Mouse (Mus musculus) heart, adult 18-20 months (tissue): ENCODE results near the gene Bcas1. TPM values are rescaled to one million over a fixed set of nuclear protein-coding genes. Genes with fewer than 3 reads are reported as not detected.
"Not testable (repeated sequence)": the region's sequence is repeated elsewhere in the genome, so short reads cannot be mapped to it uniquely, and the experiment has no call there.

Experiments
- DNase-seq, 2 experiments: peaks; one replicate each; pipeline ENCODE4 v3.0.0; 2021 to 2022; ENCODE audit warnings: mixed read lengths in 1 of 2
- long read RNA-seq, 2 experiments: library from polyadenylated mRNA; stranded (forward); transcript quantifications; one replicate each; pipeline ENCODE4 v2.0.0; 2021
- total RNA-seq, 2 experiments: library from RNA; stranded (reverse); gene quantifications; 2 replicates each; pipeline ENCODE4 v1.2.3; 2021

The Bcas1 gene
- under 1 TPM; 0.25 to 0.87 TPM for total RNA-seq
- long read RNA-seq, experiment 1, result 0 reads
- long read RNA-seq, experiment 2, result 0 reads

GRCm38 (mm10) chr2:170427704-170428103, at the start of gene Bcas1:
TSS of gene Bcas1 (minus strand) at chr2:170427845.
- DNase-seq, result no peak

DNA sequence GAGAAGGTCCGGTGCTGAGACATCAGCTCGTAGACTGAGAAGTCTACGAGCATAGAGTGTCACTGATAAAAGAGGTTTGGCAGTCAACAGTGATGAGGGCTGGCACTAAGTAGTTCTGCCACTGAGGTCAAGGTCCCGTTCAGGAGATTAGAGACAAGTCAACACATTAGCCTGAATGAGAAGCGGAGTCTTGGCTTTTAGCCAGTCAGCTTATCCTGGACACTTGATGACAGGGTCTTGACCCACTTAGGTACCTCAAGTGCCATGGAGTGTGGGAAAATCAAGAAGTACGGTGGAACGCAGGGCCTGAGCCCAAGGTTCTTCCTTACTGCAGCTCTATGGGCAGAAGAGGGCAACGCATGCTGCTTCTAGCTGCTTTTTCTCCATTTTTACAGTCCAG, 49.0 kb upstream of the Bcas1 start:
- peak in 1 of 2 experiments; percentile 3 for DNase-seq

DNA sequence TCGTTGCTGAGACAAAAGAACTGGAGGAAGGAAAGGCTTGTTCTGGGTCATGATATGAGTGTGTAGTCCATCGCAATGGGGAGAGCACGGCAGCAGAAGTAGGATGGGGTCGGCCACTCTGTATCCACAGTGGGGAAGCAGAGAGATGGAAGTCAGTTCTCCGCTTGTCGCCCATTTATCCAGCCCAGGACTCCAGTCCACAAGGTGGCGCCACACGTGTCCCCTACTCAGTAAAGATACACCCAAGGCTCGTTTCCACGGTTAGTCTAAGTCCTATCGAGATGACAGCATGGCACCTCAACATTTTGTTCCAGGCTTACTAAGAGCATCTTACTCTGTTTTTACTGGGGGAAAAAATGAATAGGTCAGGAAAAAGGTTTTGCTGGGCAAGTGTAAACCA, 48.6 kb upstream of the Bcas1 start:
- peak; percentile 11 to 44 for DNase-seq

GRCm38 (mm10) chr2:170475164-170475563, 47.5 kb upstream of the Bcas1 start:
- no peak for DNase-seq

- DNase-seq, result no peak
Measured at GRCm38 (mm10) chr2:170474125-170474524, 46.5 kb upstream of the Bcas1 start.

DNA sequence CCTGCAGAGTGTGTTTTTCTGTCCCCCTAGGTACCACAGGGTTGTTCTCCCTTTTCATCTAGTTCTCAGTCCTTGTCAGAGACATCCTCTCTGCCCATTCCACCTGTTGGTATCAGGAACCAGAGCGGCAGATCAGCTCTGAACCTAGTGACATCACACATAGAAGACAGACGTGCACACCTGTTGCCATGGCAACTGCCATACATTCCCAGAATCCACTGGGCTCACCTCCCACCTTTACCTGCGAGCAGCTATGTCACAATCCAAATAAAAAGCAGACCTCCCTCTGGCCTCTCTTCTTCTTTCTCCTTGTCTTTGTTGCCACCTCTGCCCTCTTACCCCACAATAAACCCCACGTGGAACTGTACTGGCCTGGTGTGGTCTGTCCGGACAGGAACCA, 42.9 kb upstream of the Bcas1 start:
- no peak for DNase-seq

DNA sequence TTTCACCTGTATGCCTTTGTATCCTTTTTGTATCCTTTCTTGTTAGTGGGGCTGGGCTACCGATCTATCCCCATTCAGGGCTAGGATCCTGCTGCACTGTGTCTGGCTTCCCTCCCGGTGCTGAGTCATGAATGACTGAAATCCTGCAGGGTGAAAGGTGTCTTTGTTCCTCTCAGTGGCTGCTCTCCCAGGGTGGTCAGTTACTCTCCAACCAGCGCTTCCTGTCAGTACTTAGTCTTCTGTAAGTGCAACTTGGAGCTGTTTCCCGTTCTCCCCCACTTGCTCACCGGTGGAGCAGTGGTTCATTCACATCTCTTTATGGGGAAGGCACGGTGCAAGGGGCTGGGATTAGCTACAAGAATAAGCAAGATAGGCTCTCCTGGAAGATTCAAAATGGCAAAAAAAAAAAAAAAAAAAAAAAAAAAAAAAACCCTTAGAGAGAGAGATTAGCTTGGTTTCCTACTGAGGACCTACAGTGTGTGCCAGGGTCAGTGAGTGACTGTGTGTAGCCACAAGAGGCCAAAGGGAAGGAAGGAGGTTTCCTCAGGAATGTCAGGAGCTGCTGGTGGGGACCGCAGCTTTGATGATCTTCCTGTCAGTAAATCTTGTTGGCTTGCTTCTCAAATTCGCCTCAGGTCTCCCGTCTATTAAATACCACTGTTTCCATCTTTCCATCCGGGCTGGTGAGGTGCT, 42.1 kb upstream of the Bcas1 start:
- DNase-seq, result peak; percentile 17 to 51

- DNase-seq, result no peak
Measured at GRCm38 (mm10) chr2:170468009-170468408, 40.4 kb upstream of the Bcas1 start.

DNA sequence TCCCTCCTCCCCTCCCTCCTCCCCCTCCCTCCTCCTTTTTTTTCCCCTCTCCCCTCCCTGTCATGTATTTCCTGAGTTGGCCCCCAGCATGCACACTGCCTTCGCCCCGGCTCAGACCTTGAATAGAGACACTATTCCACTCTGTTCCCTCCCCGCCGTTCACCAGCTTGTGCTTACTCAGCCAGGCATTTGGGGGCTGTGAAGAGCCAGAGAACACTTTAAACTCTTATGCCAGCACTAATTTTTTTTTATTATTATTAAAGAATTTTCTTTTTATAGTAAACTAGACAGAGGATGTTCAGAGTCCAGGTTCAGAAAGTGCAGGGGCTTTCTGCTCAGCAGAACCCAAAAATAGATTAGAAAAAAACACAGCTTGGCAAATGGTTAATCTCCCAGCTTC, 37.2 kb upstream of the Bcas1 start:
- DNase-seq, result no peak

- no peak for DNase-seq
Measured at GRCm38 (mm10) chr2:170461652-170462051, 34.0 kb upstream of the Bcas1 start.

DNA sequence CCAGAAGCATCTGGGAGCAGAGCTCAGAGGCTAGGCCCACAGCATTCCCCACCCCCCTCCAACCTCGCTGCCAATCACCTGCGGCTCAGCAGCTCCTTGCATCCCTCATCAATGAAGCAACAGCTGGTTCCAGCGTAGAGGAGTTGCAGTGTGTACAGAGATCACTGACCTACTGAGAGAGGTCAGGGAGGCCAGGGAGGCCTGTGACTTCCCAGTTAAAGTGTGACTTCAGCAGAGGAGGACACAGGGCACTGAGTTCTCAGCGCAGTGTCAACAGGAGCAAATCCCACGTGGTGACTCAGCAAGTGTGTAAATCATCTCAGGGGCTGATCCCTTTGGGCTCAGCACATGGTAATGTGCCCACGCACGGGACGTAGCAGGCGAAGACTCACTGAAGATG, 32.2 kb upstream of the Bcas1 start:
- no peak for DNase-seq

GRCm38 (mm10) chr2:170459183-170459582, 31.5 kb upstream of the Bcas1 start:
- no peak for DNase-seq

DNA sequence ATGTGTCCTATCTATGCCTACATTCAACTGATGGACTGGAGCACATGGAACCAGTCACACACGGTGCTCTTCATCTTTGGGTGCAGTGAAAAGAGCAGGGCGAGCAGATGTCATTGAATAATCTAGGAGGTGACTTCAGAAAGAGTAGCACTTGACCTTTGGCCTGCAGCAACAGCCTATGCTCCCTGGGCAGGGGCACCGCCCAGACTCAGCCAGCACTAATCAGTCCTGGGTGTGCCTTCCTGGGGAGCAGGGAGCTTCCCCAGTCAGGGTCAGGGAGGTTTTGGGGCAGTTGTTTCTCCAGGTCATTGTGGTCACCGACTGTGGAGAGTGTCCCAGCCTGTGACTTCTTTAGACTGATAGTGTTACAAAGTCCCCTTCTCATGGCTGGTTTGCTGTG, 26.2 kb upstream of the Bcas1 start:
- DNase-seq, result not testable (repeated sequence)

DNA sequence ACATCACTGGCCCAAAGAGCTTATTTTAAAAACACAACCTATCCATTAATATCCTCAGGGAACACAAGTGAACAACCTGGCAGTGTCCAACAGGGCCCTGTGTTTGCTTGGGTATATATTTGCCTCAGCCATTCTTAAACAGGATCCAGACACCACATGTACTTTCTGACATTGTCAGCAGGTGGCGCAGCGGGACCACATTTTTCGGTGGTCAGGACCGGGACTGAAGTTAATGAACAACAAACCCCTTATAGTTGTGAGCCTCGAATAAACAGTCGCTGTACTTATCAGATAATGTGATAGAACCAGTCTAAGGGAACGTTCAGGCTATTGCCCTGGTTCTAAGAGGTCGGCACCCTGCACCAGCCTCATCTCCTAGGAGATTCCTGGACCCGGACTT, 23.3 kb upstream of the Bcas1 start:
- peak; percentile 58 to 91 for DNase-seq

DNA sequence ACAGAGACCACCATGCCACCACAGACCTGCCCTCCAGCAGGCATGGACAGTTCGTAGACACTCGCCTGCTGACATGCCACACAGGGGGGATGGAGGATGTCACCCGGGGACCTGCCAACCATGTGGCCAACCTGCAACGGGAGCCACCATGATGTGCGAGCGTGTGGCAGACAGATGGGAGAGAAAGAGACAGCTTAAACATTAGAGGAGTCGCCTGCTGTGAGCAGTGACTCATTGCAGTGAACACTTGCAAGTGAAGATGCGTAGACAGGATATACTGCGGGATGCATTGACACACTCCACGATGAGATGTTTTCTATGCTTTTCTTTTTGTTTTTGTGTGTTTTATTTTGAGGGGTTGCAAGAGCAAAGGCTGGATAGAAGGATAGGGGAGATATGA, 20.0 kb upstream of the Bcas1 start:
- no peak for DNase-seq

DNA sequence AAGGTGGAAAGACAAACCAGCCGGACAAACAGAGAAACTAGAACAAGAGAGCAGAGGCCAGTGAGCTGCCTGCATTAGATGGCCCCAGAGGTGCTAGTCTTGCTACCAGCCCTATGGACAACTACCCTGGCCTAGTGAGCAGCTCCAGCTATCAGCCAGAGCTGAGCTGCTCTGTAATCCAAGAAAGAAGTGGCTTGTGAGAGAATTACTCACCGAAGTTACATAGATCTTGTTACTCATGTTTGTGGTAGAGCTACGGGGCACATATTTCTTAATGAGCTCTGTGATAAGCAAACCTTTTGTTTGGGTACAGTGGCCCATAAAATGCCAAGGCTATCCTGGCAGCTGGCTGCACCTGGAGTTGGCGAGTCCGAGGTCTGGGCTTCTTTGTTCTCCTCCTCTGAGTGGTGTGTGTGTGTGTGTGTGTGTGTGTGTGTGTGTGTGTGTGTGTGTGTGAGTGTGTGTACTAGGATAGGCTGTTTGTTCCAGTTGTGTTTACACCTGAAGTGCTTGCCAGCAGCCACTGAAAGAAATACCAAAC, 19.3 kb upstream of the Bcas1 start:
- no peak for DNase-seq

DNA sequence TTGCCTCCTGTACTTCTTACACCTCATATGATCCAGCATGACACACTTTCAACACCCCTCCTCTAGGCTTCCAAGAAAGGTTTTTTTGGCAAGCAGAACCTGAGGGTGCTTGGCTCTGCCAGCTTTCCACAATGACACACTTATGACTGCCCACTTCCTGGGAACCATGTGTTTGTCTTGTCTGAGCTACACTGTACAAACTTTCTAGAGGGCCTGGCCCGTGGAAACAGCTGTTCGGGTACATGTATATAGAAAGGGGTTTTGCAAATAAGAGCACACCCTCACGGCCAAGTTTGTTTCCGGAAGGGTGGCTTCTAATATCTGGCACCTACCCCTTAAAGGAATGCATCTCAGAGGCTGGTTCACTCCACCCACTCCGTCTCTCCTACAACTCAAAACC, 18.2 kb upstream of the Bcas1 start:
- DNase-seq, result no peak

DNA sequence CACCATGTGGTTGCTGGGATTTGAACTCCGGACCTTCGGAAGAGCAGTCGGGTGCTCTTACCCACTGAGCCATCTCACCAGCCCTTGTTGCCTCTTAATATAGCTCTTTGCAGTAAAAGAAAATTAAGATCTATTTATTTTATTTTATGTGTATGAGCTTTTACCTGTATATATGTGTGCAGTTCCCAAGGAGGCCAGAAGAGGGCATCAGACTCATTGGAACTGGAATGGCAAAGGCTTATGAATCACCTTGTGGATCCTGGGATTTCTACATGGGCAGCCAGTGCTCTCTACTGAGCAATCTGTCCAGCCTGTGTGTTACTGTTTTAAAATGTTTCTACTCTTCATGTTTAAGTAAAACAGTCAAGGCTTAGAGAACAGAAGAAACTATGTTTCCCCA, 14.9 kb upstream of the Bcas1 start:
- DNase-seq, result no peak

DNA sequence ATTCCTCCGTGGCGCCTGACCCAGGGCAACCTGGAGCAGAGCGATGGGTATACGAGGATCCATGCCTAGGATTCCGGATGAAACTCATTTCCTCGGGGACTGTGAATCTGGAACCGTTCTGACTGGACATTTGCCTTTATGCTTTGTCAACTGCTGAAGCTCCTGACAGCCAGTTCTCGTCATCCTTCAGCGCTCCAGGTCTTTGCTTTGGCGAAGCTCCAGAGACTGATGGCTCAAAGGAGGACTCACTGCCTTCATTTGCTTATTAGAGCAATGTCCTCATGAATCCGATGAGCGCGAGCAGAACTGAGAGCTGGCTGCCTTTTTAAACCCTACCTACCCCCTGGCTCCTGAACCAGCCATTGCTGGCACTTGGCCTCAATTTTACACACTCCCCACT, 11.1 kb upstream of the Bcas1 start:
- DNase-seq, result no peak

DNA sequence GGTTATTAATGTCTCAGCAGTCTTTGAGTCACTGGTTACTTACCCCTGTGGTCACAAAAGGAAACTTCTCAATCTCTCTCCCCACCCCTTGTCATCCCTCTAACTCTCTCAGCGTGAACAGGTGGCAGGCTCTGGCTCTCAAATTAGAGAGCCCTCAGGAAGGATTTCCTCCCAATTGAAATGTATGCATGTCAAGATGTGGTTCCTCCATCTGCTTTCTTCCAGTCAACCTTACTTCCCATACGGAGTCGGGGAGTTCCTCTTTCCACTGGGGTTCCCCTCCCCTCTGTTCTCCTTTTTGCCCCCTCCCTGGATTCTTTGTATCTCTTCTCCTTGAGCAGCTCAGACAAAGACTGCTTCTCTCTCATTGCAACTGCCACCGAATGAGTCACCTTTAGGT, 8.6 kb upstream of the Bcas1 start:
- peak in 1 of 2 experiments; percentile 8 for DNase-seq

DNA sequence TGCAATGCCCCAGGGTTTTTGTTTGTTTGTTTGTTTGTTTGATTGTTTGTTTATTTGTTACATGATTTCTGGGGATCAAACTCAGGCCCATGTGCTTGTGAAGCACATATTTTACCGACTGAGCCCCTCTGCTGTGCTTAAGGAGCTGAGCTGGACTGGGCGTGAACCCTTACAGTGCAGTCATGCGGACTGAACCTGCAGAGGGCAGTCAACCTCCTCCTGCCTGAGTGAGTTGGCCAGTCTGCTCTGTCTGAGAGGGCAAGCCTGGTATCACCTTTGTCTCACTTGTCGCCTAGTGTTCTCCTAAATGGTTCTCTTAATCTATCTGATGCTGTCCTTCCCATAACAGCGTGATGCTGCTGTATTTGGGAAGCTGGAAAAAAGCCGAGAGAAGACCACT, 4.5 kb upstream of the Bcas1 start:
- DNase-seq, result no peak

DNA sequence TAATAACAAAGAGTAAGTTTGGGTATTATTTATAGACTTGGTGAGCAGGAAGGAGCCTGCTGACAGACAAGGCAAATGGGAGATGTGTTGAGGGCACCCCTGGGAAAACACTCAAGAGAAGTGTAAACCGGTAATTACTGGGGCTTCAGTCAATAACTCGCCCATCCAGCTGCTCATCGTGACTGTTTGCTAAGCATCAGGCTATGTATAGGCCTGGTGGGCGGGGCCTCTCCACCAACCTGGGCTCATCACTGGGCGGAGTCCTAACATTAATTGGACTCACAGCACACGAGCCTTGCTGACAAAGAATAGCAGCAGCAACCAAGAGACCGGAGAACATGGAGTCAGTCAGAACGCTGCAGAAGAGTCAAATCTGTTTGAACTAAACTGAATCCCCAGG, 1.3 kb upstream of the Bcas1 start:
- no peak for DNase-seq

GRCm38 (mm10) chr2:170424131-170424530, 3.5 kb downstream of the Bcas1 start:
- DNase-seq, result no peak

GRCm38 (mm10) chr2:170421924-170422323, 5.7 kb downstream of the Bcas1 start:
- DNase-seq, result no peak
